Mouse (Mus musculus) myocyte (in vitro differentiated cells): ENCODE data around the gene Etnk2.

Experiments
- CEBPB ChIP-seq: IDR thresholded peaks from 2 replicates; pipeline ENCODE4 v1.6.1; 2011; ENCODE audit warnings: mild to moderate bottlenecking, moderate library complexity; ENCODE audit not compliant: poor library complexity, insufficient read depth, severe bottlenecking
- E2F4 ChIP-seq: IDR thresholded peaks from one replicate; pipeline ENCODE4 v1.6.1; 2011; ENCODE audit warnings: mild to moderate bottlenecking, control low read depth, moderate library complexity; ENCODE audit not compliant: insufficient read depth
- MAX ChIP-seq: IDR thresholded peaks from one replicate; pipeline ENCODE4 v1.6.1; 2011; ENCODE audit warnings: low read depth, mild to moderate bottlenecking, control low read depth
- MYOD1 ChIP-seq, 3 experiments: IDR thresholded peaks; one replicate each; pipeline ENCODE4 v1.6.1; 2011; ENCODE audit warnings: control low read depth in 2 of 3, low read depth in 2 of 3, mild to moderate bottlenecking in 2 of 3, moderate library complexity in 1 of 3; ENCODE audit not compliant: insufficient read length in 2 of 3, control insufficient read depth in 1 of 3
- MYOG ChIP-seq, 3 experiments: IDR thresholded peaks; one replicate each; pipeline ENCODE4 v1.6.1; 2011; ENCODE audit warnings: control low read depth in 2 of 3, low read depth in 2 of 3, mild to moderate bottlenecking in 2 of 3; ENCODE audit not compliant: insufficient read length in 2 of 3, control insufficient read depth in 1 of 3, insufficient read depth in 1 of 3
- POLR2A ChIP-seq: IDR thresholded peaks from one replicate; pipeline ENCODE4 v1.6.1; 2011; ENCODE audit warnings: low read depth, mild to moderate bottlenecking, control low read depth, moderate library complexity; ENCODE audit not compliant: insufficient read length
- POLR2AphosphoS2 ChIP-seq: IDR thresholded peaks from one replicate; pipeline ENCODE4 v1.6.1; 2011; ENCODE audit warnings: low read depth, control low read depth; ENCODE audit not compliant: insufficient read length
- REST ChIP-seq: IDR thresholded peaks from one replicate; pipeline ENCODE4 v1.6.1; 2011; ENCODE audit warnings: mild to moderate bottlenecking, control low read depth, moderate library complexity; ENCODE audit not compliant: insufficient read depth, insufficient read length
- SRF ChIP-seq: IDR thresholded peaks from one replicate; pipeline ENCODE4 v1.6.1; 2011; ENCODE audit warnings: low read depth; ENCODE audit not compliant: control insufficient read depth, insufficient read length
- TCF12 ChIP-seq: IDR thresholded peaks from one replicate; pipeline ENCODE4 v1.6.1; 2011; ENCODE audit warnings: mild to moderate bottlenecking, control low read depth; ENCODE audit not compliant: poor library complexity, insufficient read depth, severe bottlenecking
- USF1 ChIP-seq: IDR thresholded peaks from one replicate; pipeline ENCODE4 v1.6.1; 2011; ENCODE audit warnings: low read depth, mild to moderate bottlenecking, control low read depth, moderate library complexity

DNA sequence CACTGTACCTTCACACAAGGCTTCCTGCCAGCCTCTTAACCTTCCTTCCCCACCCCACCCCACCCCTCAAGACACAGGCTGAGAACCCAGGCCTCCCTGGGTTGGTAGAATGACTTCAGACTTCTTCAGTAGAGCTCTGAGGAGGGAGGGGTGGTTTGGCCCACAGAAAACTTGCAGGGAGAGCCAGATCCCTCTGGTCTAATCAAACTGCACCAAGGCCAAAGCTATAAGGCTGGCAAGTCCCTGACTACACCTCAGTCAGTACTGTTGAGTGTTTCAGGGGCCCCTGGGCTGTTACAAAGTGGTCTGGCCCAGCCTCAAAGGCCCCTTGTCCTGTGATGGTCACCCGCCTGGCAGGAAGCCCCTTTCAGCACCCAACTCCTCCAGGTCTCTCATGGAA, 54.2 kb downstream of the Etnk2 start:
- TF ChIP-seq TCF12 (no peak), POLR2A (no peak), POLR2AphosphoS2 (no peak), CEBPB (no peak), MYOG (IDR thresholded peaks at IDR 0.05; ENCODE audit: control insufficient read depth in 1 of 3, insufficient read depth in 1 of 3, insufficient read length in 2 of 3, low read depth in 2 of 3) (no peak), USF1 (no peak), MAX (no peak), E2F4 (no peak), MYOD1 (IDR thresholded peaks at IDR 0.05; ENCODE audit: control insufficient read depth in 1 of 3, insufficient read length in 2 of 3, low read depth in 2 of 3) (no peak), SRF (no peak), REST (no peak)
